Mouse (Mus musculus) embryonic facial prominence, embryonic 12.5 days (tissue): ENCODE results near the gene Taok2. TPM values are rescaled to one million over a fixed set of nuclear protein-coding genes. Genes with fewer than 3 reads are reported as not detected.
"Not testable (repeated sequence)": the region's sequence is repeated elsewhere in the genome, so short reads cannot be mapped to it uniquely, and the experiment has no call there.

Source experiments
- ATAC-seq: fragments of 200-750 bp; cut with Nextera tagmentation; 2 replicates; pipeline ENCODE4 v1.8.0; 2017; ENCODE audit not compliant: insufficient number of reproducible peaks, insufficient read depth, low FRiP score, low TSS enrichment
- H3K27ac ChIP-seq: fragments of 300-500 bp; sonication (generic); 2 replicates; pipeline ENCODE4 v1.5.1; 2016; ENCODE audit warnings: mild to moderate bottlenecking
- H3K27me3 ChIP-seq: fragments of 300-500 bp; sonication (generic); 2 replicates; pipeline ENCODE4 v1.6.1; 2016; ENCODE audit warnings: mild to moderate bottlenecking, moderate library complexity
- H3K36me3 ChIP-seq: fragments of 300-500 bp; sonication (generic); 2 replicates; pipeline ENCODE4 v1.6.1; 2016; ENCODE audit warnings: mild to moderate bottlenecking
- H3K4me1 ChIP-seq: fragments of 300-500 bp; sonication (generic); 2 replicates; pipeline ENCODE4 v1.6.1; 2016
- H3K4me2 ChIP-seq: fragments of 300-500 bp; sonication (generic); replicated peaks from 2 replicates; pipeline ENCODE4 v1.6.1; 2016; ENCODE audit warnings: mild to moderate bottlenecking, moderate library complexity
- H3K4me3 ChIP-seq: fragments of 300-500 bp; sonication (generic); 2 replicates; pipeline ENCODE4 v1.5.1; 2016; ENCODE audit warnings: mild to moderate bottlenecking
- H3K9ac ChIP-seq: fragments of 300-500 bp; sonication (generic); 2 replicates; pipeline ENCODE4 v1.6.1; 2016; ENCODE audit warnings: mild to moderate bottlenecking, moderate library complexity
- H3K9me3 ChIP-seq: fragments of 300-500 bp; sonication (generic); 2 replicates; pipeline ENCODE4 v1.6.1; 2016; ENCODE audit warnings: mild to moderate bottlenecking, moderate library complexity
- WGBS: fragments of 180-500 bp; shearing (Covaris S2); methylation state at CpG from one replicate; pipeline ENCODE4 v1.1.7; 2016; 5-methylcytosine and 5-hydroxymethylcytosine counted together
- polyA plus RNA-seq: library from polyadenylated mRNA; unstranded; fragments of >200 nt; fragmentation: Nextera tagmentation; extraction: Ambion mirVana; gene quantifications from 2 replicates; pipeline ENCODE4 v1.2.1, GENCODE M21; 2016

Gene Taok2
- polyA plus RNA-seq: 57.7 and 61.3 TPM in 2 replicates

DNA sequence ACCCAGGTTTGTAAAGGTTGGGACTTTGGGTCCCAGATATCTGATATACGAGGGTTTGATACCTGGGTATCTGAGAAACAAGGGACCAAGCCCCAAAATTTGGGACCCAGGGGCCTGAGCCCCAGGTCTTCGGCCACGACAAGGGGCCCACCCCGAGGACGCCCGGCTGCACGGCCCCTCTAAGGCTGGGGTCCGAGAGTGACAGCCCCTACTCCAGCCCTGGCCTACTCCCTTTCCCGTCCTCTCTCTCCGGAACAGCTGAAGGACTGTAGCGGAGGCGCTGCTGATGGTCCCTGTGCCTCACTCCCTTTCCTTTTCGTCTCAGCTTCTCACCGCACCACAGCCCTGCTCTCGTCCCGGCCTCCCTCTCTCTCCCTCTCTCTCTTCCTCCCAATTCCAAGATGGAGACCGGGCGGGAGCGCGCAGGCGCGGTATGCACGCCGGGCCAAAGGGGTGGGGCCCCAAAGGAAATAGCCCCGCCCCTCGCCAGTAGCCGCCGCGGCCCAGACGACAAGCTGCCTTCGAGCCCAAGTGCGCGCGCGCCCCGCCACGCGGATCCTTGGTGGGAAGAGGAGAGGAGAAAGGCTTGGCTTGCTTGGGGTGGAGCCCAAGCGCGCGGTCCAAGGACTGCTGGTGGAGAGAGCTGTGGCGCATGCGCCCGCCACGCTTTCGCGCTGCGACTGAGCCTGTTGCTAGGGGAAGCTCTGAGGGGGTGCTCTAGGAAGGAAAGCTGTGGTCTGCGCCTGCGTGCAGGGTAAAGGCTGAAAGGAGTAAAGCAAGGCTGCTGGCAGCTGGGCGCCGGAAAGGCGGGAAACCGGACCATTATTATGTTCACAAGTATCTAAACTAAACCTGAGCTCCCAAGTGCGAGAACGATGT lies at the start of gene Taok2:
Taok2 (minus strand) TSS at position 418 of the 879 bp plus-strand sequence.
- no peaks in the 10 kb centered on the region for H3K27me3 ChIP-seq
- H3K4me2 ChIP-seq: peak within 1 kb of the TSS; percentile 84
- H3K27ac ChIP-seq: peak within 1 kb of the TSS; percentile 93
- H3K4me3 ChIP-seq: peak within 1 kb of the TSS; percentile 63
- peak; percentile 98 for ATAC-seq
- H3K4me1 ChIP-seq: peaks cover 23% of the 10 kb centered on the region
- H3K36me3 ChIP-seq: peaks cover 10% of the 10 kb centered on the region
- under 1% methylated on average over 56 of the region's 56 CpGs for WGBS
- H3K9ac ChIP-seq: peak within 1 kb of the TSS; percentile 78
- H3K9me3 ChIP-seq: no peaks in the 10 kb centered on the region

DNA sequence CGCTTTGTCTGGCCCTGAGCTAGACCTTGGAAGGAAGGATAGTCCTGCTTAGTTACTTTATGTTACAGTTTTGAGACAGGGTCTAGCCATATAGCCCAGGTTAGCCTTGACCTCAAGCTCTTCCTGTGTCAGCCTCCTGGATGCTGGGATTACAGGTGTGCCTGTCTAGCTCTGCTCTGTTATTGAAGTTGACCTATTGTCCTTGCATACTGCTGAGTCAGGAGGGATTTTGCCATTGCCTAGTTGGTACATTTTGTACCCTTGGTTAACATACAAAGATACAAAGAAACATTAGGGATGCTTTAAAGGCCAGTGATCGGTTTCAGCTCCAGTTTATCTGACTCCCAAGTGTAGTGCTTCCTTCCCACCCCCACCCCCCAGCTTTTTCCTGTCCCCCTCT lies 48.1 kb upstream of the Taok2 start:
- Histone ChIP-seq H3K4me1 (peaks cover 11% of the 10 kb centered on the region), H3K4me3 (no peak overlapping the region), H3K36me3 (peaks cover 36% of the 10 kb centered on the region), H3K4me2 (no peak overlapping the region), H3K27ac (no peak overlapping the region), H3K9me3 (no peaks in the 10 kb centered on the region), H3K27me3 (no peaks in the 10 kb centered on the region), H3K9ac (no peak overlapping the region)
- ATAC-seq: no peak
- WGBS: 80% methylated on average over 2 of the region's 2 CpGs

DNA sequence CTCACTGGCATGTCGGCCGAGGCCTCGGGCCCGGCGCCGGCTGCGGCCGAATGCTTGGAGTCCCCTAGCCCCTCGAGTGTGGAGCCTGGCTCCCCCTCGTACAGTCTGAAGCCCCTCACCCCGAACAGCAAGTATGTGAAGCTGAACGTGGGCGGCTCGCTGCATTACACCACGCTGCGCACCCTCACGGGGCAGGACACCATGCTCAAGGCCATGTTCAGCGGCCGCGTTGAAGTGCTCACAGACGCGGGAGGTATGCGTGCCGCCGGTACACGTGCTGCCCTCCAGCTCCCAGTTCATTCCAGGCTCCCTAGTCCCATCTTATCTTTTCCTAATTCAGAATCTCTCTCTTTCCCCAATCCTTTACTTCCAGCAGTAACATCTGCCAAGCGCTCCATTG lies 44.5 kb upstream of the Taok2 start:
- ATAC-seq: peak; percentile 76
- Histone ChIP-seq H3K27me3 (no peaks in the 10 kb centered on the region), H3K9me3 (no peaks in the 10 kb centered on the region), H3K4me1 (peaks cover 11% of the 10 kb centered on the region), H3K4me2 (peak overlapping the region; percentile 81), H3K4me3 (peak overlapping the region; percentile 63), H3K27ac (peak overlapping the region; percentile 73), H3K9ac (peak overlapping the region; percentile 69), H3K36me3 (peaks cover 19% of the 10 kb centered on the region)
- under 1% methylated on average over 27 of the region's 27 CpGs for WGBS

DNA sequence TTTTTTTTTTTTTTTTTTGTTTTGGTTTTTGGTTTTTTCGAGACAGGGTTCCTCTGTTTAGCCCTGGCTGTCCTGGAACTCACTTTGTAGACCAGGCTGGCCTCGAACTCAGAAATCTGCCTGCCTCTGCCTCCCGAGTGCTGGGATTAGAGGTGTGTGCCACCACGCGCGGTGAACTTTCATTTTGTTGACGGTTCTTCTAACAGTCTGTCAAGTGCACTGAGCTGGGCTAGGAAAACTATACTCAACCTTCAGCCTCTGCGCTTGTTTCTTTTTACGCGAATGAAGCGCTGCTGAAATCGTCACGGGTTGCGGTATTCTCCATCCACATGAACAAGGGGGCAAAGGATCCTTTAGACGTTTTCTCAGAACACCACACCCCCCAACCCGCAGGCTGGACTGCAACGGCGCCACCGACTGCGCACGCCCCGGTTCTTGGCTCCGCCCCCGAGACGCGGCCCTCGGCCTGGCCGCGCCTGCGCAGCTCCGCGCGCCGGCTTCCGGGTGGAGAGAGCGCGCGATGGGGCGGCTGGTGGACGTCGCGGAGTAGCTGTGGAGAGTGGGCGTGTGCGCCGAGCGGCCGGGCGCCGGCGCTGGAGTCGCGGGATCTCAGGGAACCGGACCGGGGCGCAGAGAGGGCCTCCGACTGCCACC lies 44.0 kb upstream of the Taok2 start, which contains the start of gene Kctd13:
Kctd13 (plus strand) TSS at position 496 of the 654 bp plus-strand sequence.
- Histone ChIP-seq H3K9me3 (no peaks in the 10 kb centered on the region), H3K27ac (peak within 1 kb of the TSS; percentile 73), H3K27me3 (no peaks in the 10 kb centered on the region), H3K4me2 (peak within 1 kb of the TSS; percentile 81), H3K4me3 (peak within 1 kb of the TSS; percentile 63), H3K4me1 (peaks cover 11% of the 10 kb centered on the region), H3K9ac (peak within 1 kb of the TSS; percentile 69), H3K36me3 (peaks cover 16% of the 10 kb centered on the region)
- peak; percentile 96 for ATAC-seq
- WGBS: 6% methylated on average over 56 of the region's 56 CpGs

DNA sequence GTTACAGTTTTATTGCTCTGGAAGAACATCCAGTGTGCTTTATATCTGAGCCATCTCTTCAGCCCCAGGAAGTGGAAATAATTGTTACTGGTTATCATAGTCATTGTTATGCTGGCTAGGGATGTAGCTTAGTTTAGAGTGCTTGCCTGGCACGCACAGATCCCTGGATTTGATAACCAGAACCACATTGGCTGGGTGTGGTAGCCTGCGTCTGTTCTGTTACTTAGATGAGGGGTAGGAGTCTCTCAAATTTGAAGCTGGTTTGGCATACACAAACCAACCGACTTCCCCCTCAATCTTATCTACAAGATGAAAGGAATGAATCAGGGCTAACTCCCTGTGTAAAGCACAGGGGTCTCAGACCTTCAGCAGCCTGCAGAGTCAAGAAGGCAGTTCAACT lies 41.8 kb upstream of the Taok2 start:
- WGBS: 29% methylated on average over 3 of the region's 3 CpGs
- H3K4me1 ChIP-seq: peaks cover 11% of the 10 kb centered on the region
- no peak for ATAC-seq
- H3K27ac ChIP-seq: no peak overlapping the region
- H3K4me3 ChIP-seq: no peak overlapping the region
- no peak overlapping the region for H3K4me2 ChIP-seq
- no peaks in the 10 kb centered on the region for H3K27me3 ChIP-seq
- H3K36me3 ChIP-seq: peaks cover under 1% of the 10 kb centered on the region; the same call in 1 of the 2 replicates
- no peaks in the 10 kb centered on the region for H3K9me3 ChIP-seq
- no peak overlapping the region for H3K9ac ChIP-seq

DNA sequence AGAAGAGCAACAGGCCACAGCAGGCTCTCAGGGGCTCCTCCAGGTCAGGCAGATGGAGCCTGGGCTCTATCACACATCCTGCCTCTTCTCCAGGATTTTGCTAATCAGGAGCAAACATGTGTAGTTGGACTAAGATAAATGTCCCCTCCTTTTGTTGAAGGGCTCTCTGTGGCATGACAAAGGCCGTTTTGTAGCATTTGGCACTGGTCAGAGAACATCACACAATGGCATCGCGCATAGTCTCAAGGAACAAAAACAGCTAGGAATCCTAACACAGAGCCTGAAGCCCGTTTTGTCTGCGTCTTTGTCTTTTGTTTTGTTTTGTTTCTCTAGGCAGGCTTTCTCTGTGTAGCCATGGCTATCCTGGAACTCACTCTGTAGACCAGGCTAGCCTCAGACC lies 39.5 kb upstream of the Taok2 start:
- ATAC-seq: no peak
- WGBS: 74% methylated on average over 5 of the region's 5 CpGs
- H3K9ac ChIP-seq: no peak overlapping the region

DNA sequence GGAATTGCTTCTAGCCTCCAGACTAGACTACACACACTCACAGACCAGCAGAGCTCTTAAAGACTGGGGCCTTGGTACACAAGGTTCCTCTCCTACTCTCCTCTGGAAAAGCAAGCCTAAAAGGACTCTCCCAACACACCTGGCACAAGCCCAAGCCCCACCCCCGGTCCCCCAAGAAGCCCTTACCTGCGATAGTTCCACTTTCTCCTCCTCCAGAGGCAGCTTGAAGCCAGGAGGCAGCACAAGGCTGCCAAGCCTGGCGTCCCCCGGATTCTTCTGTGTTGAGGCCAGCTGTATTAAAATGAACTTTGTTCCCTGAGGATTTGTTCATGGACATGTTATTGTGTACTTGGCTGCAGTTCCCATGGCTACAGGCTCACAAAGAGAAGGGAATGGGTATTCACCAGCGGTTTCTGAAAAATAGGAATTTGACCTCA lies 38.1 kb upstream of the Taok2 start, which contains the start of gene Tmem219:
Tmem219 (minus strand) TSS at position 294 of the 437 bp plus-strand sequence.
- Histone ChIP-seq H3K9ac (no peak within 1 kb of the TSS), H3K27me3 (no peaks in the 10 kb centered on the region), H3K4me1 (no peaks in the 10 kb centered on the region), H3K27ac (no peak within 1 kb of the TSS), H3K9me3 (no peaks in the 10 kb centered on the region), H3K4me3 (no peak within 1 kb of the TSS), H3K36me3 (no peaks in the 10 kb centered on the region), H3K4me2 (no peak within 1 kb of the TSS)
- 55% methylated on average over 5 of the region's 5 CpGs for WGBS
- ATAC-seq: no peak

More for the DNA sequence above, 39.5 kb upstream of the Taok2 start:
- Histone ChIP-seq H3K9me3 (no peaks in the 10 kb centered on the region), H3K4me1 (no peaks in the 10 kb centered on the region), H3K4me3 (no peak overlapping the region), H3K27me3 (no peaks in the 10 kb centered on the region), H3K36me3 (no peaks in the 10 kb centered on the region), H3K27ac (no peak overlapping the region), H3K4me2 (no peak overlapping the region)

DNA sequence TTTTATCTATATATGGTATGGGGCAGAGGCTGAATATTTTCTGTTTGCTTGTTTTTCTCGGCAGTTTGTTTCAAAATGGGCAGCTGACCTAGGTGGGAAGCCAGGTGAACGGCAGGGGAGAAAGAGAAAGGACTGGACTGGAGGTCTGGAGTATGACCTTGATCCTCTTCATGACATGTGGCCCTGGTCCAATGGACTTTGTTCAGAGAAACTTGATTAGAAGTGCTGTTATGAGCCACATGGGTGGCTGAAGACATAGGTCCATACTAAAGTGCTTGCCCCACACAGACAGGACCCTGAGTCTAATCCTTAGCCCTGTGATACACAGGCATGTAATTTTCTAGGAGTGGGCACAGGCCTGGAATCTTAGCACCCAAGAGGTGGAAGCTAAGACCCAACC lies 37.1 kb upstream of the Taok2 start:
- no peak overlapping the region for H3K4me3 ChIP-seq
- 77% methylated on average over 2 of the region's 2 CpGs for WGBS
- no peaks in the 10 kb centered on the region for H3K36me3 ChIP-seq
- H3K9ac ChIP-seq: no peak overlapping the region
- H3K9me3 ChIP-seq: no peaks in the 10 kb centered on the region
- no peak for ATAC-seq
- no peaks in the 10 kb centered on the region for H3K27me3 ChIP-seq
- no peak overlapping the region for H3K4me2 ChIP-seq
- no peaks in the 10 kb centered on the region for H3K4me1 ChIP-seq
- no peak overlapping the region for H3K27ac ChIP-seq

DNA sequence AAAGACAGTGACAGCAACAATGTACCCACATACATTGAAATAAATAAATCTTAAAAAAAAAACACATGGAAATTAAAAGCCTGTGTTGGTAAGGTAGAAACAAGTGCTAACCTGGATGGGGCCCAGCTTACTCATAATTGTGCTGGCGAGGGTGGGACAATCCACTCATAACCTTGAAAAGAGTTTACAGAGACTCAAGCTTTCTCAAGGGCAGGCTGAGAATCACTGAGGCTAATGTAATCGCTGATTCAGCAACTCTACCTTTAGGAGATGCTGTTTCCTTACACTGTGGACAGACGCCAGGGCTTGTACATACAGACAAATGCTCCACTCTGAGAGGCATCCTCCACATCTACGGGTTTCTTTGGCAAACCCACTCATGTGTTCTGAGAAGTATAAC lies 35.5 kb upstream of the Taok2 start:
- WGBS: 80% methylated on average over 4 of the region's 4 CpGs
- H3K36me3 ChIP-seq: no peaks in the 10 kb centered on the region
- no peaks in the 10 kb centered on the region for H3K4me1 ChIP-seq
- no peaks in the 10 kb centered on the region for H3K27me3 ChIP-seq
- H3K9ac ChIP-seq: no peak overlapping the region
- H3K4me2 ChIP-seq: no peak overlapping the region
- no peaks in the 10 kb centered on the region for H3K9me3 ChIP-seq
- ATAC-seq: no peak
- no peak overlapping the region for H3K27ac ChIP-seq
- no peak overlapping the region for H3K4me3 ChIP-seq

DNA sequence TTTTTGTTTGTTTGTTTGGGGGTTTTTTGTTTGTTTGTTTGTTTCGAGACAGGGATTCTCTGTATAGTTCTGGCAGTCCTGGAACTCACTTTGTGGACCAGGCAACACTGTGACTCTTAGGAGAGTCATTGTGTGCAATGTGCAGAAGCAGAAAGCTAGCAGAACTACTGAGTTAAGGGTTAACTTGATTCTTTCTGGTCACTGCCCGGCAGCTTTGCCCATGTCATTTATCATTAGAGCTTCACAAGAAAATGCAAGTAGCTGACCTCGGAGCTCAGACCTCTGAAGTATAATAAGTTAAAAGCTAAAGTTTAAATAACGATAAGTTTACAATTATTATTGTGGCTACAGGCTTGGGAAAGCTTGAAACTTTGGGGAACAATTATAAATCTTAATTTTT lies 33.9 kb upstream of the Taok2 start:
- H3K9ac ChIP-seq, H3K9me3 ChIP-seq, H3K4me1 ChIP-seq, H3K27ac ChIP-seq, H3K27me3 ChIP-seq, H3K36me3 ChIP-seq, H3K4me2 ChIP-seq, ATAC-seq, H3K4me3 ChIP-seq: not testable (repeated sequence)
- WGBS: 37% methylated on average over 4 of the region's 4 CpGs

DNA sequence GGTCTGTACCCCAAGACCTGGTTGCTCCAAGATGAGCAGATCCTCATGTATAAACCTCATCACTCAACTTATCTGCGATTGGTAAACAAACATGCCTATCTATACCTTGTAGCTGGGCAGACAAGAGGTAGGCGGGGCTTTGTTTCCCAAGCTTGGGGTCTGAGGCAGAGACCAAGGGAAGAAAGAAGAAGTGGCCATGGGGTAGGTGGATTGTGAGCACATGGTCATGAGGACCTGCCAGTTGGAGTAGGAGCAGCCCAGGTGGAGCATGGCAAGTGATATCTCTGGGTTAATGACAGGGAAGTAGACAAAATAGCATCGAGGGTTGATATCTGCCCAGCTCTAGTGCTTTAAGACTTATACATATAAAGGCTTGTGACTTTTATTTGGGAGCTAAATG lies 30.3 kb upstream of the Taok2 start:
- 89% methylated on average over 3 of the region's 3 CpGs for WGBS
- Histone ChIP-seq H3K4me2 (no peak overlapping the region), H3K4me1 (no peaks in the 10 kb centered on the region), H3K36me3 (no peaks in the 10 kb centered on the region), H3K9me3 (no peaks in the 10 kb centered on the region), H3K9ac (no peak overlapping the region), H3K27ac (no peak overlapping the region), H3K4me3 (no peak overlapping the region), H3K27me3 (no peaks in the 10 kb centered on the region)
- ATAC-seq: no peak

DNA sequence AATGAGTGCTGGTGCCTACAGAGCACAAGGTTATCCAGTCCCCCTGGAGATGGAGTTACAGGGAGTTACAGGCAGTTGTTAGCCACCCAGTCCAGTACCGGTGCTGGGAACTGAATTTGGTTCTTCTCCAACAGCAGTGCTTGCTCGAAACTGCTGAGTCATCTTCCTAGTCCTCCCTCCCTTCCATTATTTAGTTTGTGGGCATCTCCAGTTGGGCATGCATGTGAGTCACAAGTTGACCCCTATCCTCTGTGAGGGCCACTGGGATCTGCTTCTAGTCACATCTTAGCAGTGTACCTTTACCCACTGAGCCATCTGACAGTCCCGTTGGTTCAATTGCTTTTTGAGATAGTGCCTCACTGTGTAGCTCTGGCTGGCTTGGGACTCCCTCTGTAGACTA lies 21.1 kb upstream of the Taok2 start:
- Histone ChIP-seq H3K27me3 (no peaks in the 10 kb centered on the region), H3K4me1 (no peaks in the 10 kb centered on the region), H3K4me2 (no peak overlapping the region), H3K4me3 (no peak overlapping the region), H3K36me3 (no peaks in the 10 kb centered on the region), H3K27ac (no peak overlapping the region), H3K9ac (no peak overlapping the region), H3K9me3 (no peaks in the 10 kb centered on the region)
- no peak for ATAC-seq
- 70% methylated on average over 3 of the region's 3 CpGs for WGBS
